ENCODE assay signal across 8 mouse cellular contexts in the genomic region with DNA sequence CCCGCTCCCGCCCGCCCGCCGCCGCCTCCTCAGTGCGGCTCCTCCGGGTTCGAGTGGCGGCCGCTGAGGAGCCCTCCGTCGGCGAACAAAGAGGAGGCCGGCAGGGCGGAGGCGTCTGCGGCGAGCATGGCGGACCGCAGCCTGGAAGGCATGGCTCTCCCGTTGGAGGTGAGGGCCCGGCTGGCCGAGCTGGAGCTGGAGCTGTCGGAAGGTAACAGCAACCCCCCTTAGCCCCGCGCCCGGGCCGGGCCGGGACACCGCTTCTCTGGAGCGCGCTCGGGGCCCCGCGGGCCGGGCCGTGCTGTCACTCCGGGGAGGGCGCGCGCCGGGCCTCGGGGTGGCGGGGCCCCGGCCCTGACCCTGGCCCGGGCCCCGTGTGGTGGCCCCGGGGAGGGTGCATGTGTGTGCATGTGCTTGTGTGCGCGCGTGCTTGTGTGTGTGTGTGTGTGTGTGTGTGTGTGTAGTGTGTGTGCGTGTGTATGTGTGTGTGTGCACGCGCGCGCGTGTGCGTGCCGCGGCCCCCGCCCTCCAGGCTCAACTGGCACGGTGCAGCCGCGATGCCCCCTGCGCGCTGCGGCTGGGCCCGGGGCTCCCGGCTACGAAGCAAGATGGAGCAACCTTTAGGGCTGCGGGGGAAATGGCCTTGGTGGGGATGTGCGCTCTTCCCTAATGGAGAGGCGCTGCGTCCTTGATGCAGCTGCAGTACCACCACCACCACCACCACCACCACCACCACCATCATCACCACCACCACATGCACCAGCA. TPM values are rescaled to one million over a fixed set of nuclear protein-coding genes. Genes with fewer than 3 reads are reported as not detected.
DNase-seq lines count a peak whose midpoint lies in the region; ATAC-seq and TF ChIP-seq lines count a peak whose summit lies in the region.

No protein-coding gene starts in this region.

- under 1% methylated on average over 71 of the region's 75 CpGs for whole genome bisulfite sequencing in embryonic facial prominence, embryonic 15.5 days
- 0% methylated on average over 45 of the region's 75 CpGs for WGBS in heart, embryonic 13.5 days
- WGBS in lung, embryonic 14.5 days = under 1% methylated on average over 73 of the region's 75 CpGs

- H3K27ac ChIP-seq in embryonic facial prominence, embryonic 15.5 days (replicated peaks) = peak overlapping the region; percentile 98
- H3K27ac ChIP-seq in heart, embryonic 13.5 days (replicated peaks) = peak overlapping the region; percentile 95
- peak overlapping the region; percentile 98 for H3K27ac ChIP-seq in lung, embryonic 14.5 days (ENCODE audit: low read depth)

- H3K9ac ChIP-seq in embryonic facial prominence, embryonic 15.5 days = peak overlapping the region; percentile 76
- H3K9ac ChIP-seq in heart, embryonic 13.5 days = peak overlapping the region; percentile 98
- peak overlapping the region; percentile 92 for H3K9ac ChIP-seq in lung, embryonic 14.5 days

- peak; percentile 67 for ATAC-seq in embryonic facial prominence, embryonic 15.5 days (ENCODE audit: insufficient number of reproducible peaks, low FRiP score, low TSS enrichment, low read depth)
- peak; percentile 49 for ATAC-seq in heart, embryonic 13.5 days (ENCODE audit: extremely low read depth, insufficient number of reproducible peaks, low FRiP score, low TSS enrichment)
- peak; percentile 77 for ATAC-seq in lung, embryonic 14.5 days (ENCODE audit: insufficient read depth)

- no peaks in the 10 kb centered on the region for H3K9me3 ChIP-seq in embryonic facial prominence, embryonic 15.5 days (replicated peaks)
- H3K9me3 ChIP-seq in heart, embryonic 13.5 days = no peaks in the 10 kb centered on the region
- no peaks in the 10 kb centered on the region for H3K9me3 ChIP-seq in lung, embryonic 14.5 days (ENCODE audit: low read depth, low read length)

- TF ChIP-seq CTCF in lung, embryonic 14.5 days (IDR thresholded peaks at IDR 0.05; ENCODE audit: low read depth) = 0 out of 2 replicates have a peak, but pooled peaks have one; percentile 7

- H3K36me3 ChIP-seq in embryonic facial prominence, embryonic 15.5 days = no peaks in the 10 kb centered on the region
- no peaks in the 10 kb centered on the region for H3K36me3 ChIP-seq in heart, embryonic 13.5 days
- H3K36me3 ChIP-seq in lung, embryonic 14.5 days (ENCODE audit: insufficient read depth) = no peaks in the 10 kb centered on the region

- H3K4me3 ChIP-seq in embryonic facial prominence, embryonic 15.5 days (replicated peaks) = peak overlapping the region; percentile 74
- H3K4me3 ChIP-seq in heart, embryonic 13.5 days = peak overlapping the region; percentile 84
- peak overlapping the region; percentile 93 for H3K4me3 ChIP-seq in lung, embryonic 14.5 days (ENCODE audit: low read depth, low read length)

- H3K4me1 ChIP-seq in embryonic facial prominence, embryonic 15.5 days = peaks cover 14% of the 10 kb centered on the region
- peaks cover 19% of the 10 kb centered on the region for H3K4me1 ChIP-seq in heart, embryonic 13.5 days
- H3K4me1 ChIP-seq in lung, embryonic 14.5 days (ENCODE audit: insufficient read depth) = no peaks in the 10 kb centered on the region

- peak overlapping the region; percentile 78 for H3K4me2 ChIP-seq in embryonic facial prominence, embryonic 15.5 days (replicated peaks)
- H3K4me2 ChIP-seq in heart, embryonic 13.5 days = peak overlapping the region; percentile 89
- H3K4me2 ChIP-seq in lung, embryonic 14.5 days = peak overlapping the region; percentile 82

- no peaks in the 10 kb centered on the region for H3K27me3 ChIP-seq in embryonic facial prominence, embryonic 15.5 days
- H3K27me3 ChIP-seq in heart, embryonic 13.5 days (replicated peaks) = no peaks in the 10 kb centered on the region; the same call in 1 of the 2 replicates
- H3K27me3 ChIP-seq in lung, embryonic 14.5 days (ENCODE audit: insufficient read depth, low read length) = no peaks in the 10 kb centered on the region

- peak; percentile 37 for DNase-seq in CD4-positive, CD25-positive, alpha-beta regulatory T cell, adult 2 months (ENCODE audit: low read depth, low spot score)
- peak; percentile 70 for DNase-seq in adrenal gland, postnatal 25 days
- DNase-seq in layer of hippocampus, adult 18-20 months (ENCODE audit: low spot score in 2 of 2) = peak; percentile 45 to 58
- DNase-seq in lung, embryonic 14.5 days = peak; percentile 68
- peak; percentile 18 for DNase-seq in ovary, adult 18-20 months (ENCODE audit: low spot score)
- DNase-seq in urinary bladder, adult 2 months (ENCODE audit: low spot score) = peak; percentile 69

RNA-seq across cellular contexts. Expression of a gene that starts 0.7 kb away (rescaled TPM):
- total RNA-seq in adrenal gland, postnatal 25 days (2021) = 24.6 and 29.0 TPM in 2 replicates
- polyA plus RNA-seq in embryonic facial prominence, embryonic 15.5 days (2015; fragmentation: Nextera tagmentation; extraction: Ambion mirVana) = 6.3 and 6.4 TPM in 2 replicates
- 4.2 TPM in 2 replicates for polyA plus RNA-seq in heart, embryonic 13.5 days (2015; fragmentation: Nextera tagmentation; extraction: Ambion mirVana)
- total RNA-seq in layer of hippocampus, adult 18-20 months (2021) = 10 to 100 TPM; 65.4 to 67.7 TPM
- 7.2 and 8.6 TPM in 2 replicates for polyA plus RNA-seq in lung, embryonic 14.5 days (2014; fragmentation: Nextera tagmentation; extraction: Ambion mirVana)
- polyA plus RNA-seq in urinary bladder, adult 2 months (2012; rRNA removed) = 14.8 and 17.8 TPM in 2 replicates

Comparison
In these comparisons a context has a peak if more than half of its experiments do, and no peak if none do; other contexts are left out.
1. Peak in every context shown above with its lines: DNase-seq, ATAC-seq, H3K4me3 ChIP-seq and H3K27ac ChIP-seq.
2. DNase-seq: peak in every context shown above with its lines; median percentile 70 in adrenal gland, postnatal 25 days; 69 in urinary bladder, adult 2 months; 68 in lung, embryonic 14.5 days; 52 in layer of hippocampus, adult 18-20 months; 37 in CD4-positive, CD25-positive, alpha-beta regulatory T cell, adult 2 months; 18 in ovary, adult 18-20 months.